Mouse (Mus musculus) intestine, embryonic 16.5 days (tissue): ENCODE data around the gene Sf1. TPM values are rescaled to one million over a fixed set of nuclear protein-coding genes. Genes with fewer than 3 reads are reported as not detected.

ENCODE experiments used
- ATAC-seq: fragments of 200-750 bp; cut with Nextera tagmentation; 2 replicates; pipeline ENCODE4 v1.8.0; 2017; ENCODE audit warnings: moderate TSS enrichment, moderate library complexity
- H3K27ac ChIP-seq: fragments of 300-500 bp; sonication (generic); 2 replicates; pipeline ENCODE4 v1.5.1; 2014; ENCODE audit warnings: mild to moderate bottlenecking, low read length
- H3K27me3 ChIP-seq: fragments of 300-500 bp; sonication (generic); replicated peaks from 2 replicates; pipeline ENCODE4 v1.6.1; 2014; ENCODE audit warnings: low read length, control low read depth, mixed read lengths; ENCODE audit not compliant: control insufficient read depth, insufficient read depth
- H3K36me3 ChIP-seq: fragments of 300-500 bp; sonication (generic); 2 replicates; pipeline ENCODE4 v1.6.1; 2014; ENCODE audit warnings: low read length, control low read depth; ENCODE audit not compliant: control insufficient read depth, insufficient read depth
- H3K4me1 ChIP-seq: fragments of 300-500 bp; sonication (generic); 2 replicates; pipeline ENCODE4 v1.6.1; 2014; ENCODE audit warnings: low read length, control low read depth, mixed read lengths; ENCODE audit not compliant: control insufficient read depth, insufficient read depth
- H3K4me2 ChIP-seq: fragments of 300-500 bp; sonication (generic); 2 replicates; pipeline ENCODE4 v1.6.1; 2014; ENCODE audit warnings: low read depth, low read length, control low read depth
- H3K4me3 ChIP-seq: fragments of 300-500 bp; sonication (generic); 2 replicates; pipeline ENCODE4 v1.5.1; 2014; ENCODE audit warnings: mild to moderate bottlenecking, low read length
- H3K9ac ChIP-seq: fragments of 300-500 bp; sonication (generic); 2 replicates; pipeline ENCODE4 v1.6.1; 2014; ENCODE audit warnings: low read depth, low read length
- H3K9me3 ChIP-seq: fragments of 300-500 bp; sonication (generic); 2 replicates; pipeline ENCODE4 v1.6.1; 2016; ENCODE audit warnings: low read length, control low read depth; ENCODE audit not compliant: control insufficient read depth
- WGBS: fragments of 180-500 bp; shearing (Covaris S2); extraction: QIAGEN DNeasy Blood & Tissue Kit; methylation state at CpG from one replicate; pipeline ENCODE4 v1.1.7; 2014; 5-methylcytosine and 5-hydroxymethylcytosine counted together
- polyA plus RNA-seq: library from polyadenylated mRNA; unstranded; fragments of >200 nt; fragmentation: Nextera tagmentation; extraction: Ambion mirVana; gene quantifications from 2 replicates; pipeline ENCODE4 v1.2.1, GENCODE M21; 2015

Gene Sf1
- polyA plus RNA-seq, 1 experiment from 2014 or later, result 94.7 TPM

DNA sequence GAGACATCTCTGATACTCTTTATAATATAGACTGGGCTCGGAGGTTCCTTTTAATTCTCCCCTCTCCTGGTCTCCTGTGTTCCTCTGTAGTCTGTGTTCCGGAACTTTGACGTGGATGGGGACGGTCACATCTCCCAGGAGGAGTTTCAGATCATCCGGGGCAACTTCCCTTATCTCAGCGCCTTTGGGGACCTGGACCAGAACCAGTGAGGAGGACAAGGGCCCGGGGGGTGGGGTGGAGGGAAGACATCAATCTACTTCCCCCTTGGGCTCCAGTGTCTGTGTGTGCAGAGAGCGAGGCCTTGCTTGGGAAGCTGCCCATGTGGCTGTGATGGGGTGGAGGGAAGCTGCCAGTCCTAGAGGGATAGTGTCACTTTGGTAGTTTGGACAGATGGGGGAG, 45.3 kb downstream of the Sf1 start:
- 76% methylated on average over 8 of the region's 8 CpGs for WGBS
- ATAC-seq, result no peak
- no peak overlapping the region for H3K27ac ChIP-seq
- no peak overlapping the region for H3K9ac ChIP-seq
- H3K27me3 ChIP-seq, result no peaks in the 10 kb centered on the region
- no peaks in the 10 kb centered on the region for H3K36me3 ChIP-seq
- H3K4me2 ChIP-seq, result no peak overlapping the region
- H3K9me3 ChIP-seq, result no peaks in the 10 kb centered on the region
- H3K4me1 ChIP-seq, result peaks cover 2% of the 10 kb centered on the region; the same call in 1 of the 2 replicates
- H3K4me3 ChIP-seq, result no peak overlapping the region

GRCm38 (mm10) chr19:6409176-6409575, 45.7 kb downstream of the Sf1 start:
- Histone ChIP-seq H3K4me3 (no peak overlapping the region), H3K9me3 (no peaks in the 10 kb centered on the region), H3K36me3 (no peaks in the 10 kb centered on the region), H3K9ac (no peak overlapping the region), H3K27me3 (no peaks in the 10 kb centered on the region), H3K4me2 (no peak overlapping the region), H3K4me1 (peaks cover 2% of the 10 kb centered on the region; the same call in 1 of the 2 replicates), H3K27ac (no peak overlapping the region)
- ATAC-seq, result no peak
- WGBS, result 77% methylated on average over 5 of the region's 5 CpGs

GRCm38 (mm10) chr19:6409936-6410335, 46.4 kb downstream of the Sf1 start:
- 84% methylated on average over 5 of the region's 5 CpGs for WGBS
- H3K36me3 ChIP-seq, result no peaks in the 10 kb centered on the region
- H3K4me3 ChIP-seq, result no peak overlapping the region
- H3K4me1 ChIP-seq, result peaks cover 2% of the 10 kb centered on the region; the same call in 1 of the 2 replicates
- no peak overlapping the region for H3K9ac ChIP-seq
- no peak for ATAC-seq
- no peaks in the 10 kb centered on the region for H3K27me3 ChIP-seq
- H3K9me3 ChIP-seq, result no peaks in the 10 kb centered on the region
- no peak overlapping the region for H3K27ac ChIP-seq
- H3K4me2 ChIP-seq, result no peak overlapping the region

- 54% methylated on average over 14 of the region's 14 CpGs for WGBS
- ATAC-seq, result no peak
- H3K27ac ChIP-seq, result no peak overlapping the region
These were observed 49.3 kb downstream of the Sf1 start for GRCm38 (mm10) chr19:6412798-6413197.

DNA sequence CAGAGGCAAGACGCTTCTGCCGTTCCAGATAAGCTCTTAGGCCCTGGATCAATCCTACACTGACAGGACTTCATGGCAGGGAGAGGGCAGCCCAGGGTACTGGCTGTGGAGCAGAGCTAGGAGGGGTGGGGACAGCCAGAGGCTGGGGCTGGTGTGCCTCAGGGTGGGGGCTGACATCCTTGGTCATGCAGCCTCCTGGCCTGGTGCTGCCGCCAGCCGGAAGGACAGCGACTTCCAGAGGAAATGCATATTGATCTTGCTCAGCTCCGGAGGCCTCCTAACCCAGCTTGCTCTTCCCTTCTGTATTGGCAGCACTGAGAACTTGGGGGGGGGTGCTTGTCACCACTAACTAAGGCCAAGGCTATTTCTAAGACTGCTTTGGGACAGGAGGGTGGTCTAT, 52.0 kb downstream of the Sf1 start:
- 31% methylated on average over 6 of the region's 6 CpGs for WGBS
- Histone ChIP-seq H3K4me2 (no peak overlapping the region), H3K36me3 (no peaks in the 10 kb centered on the region), H3K9me3 (no peaks in the 10 kb centered on the region), H3K4me1 (peaks cover 16% of the 10 kb centered on the region), H3K9ac (no peak overlapping the region), H3K4me3 (no peak overlapping the region), H3K27me3 (peaks cover 33% of the 10 kb centered on the region), H3K27ac (no peak overlapping the region; the same call in 1 of the 2 replicates)
- ATAC-seq, result no peak

More at GRCm38 (mm10) chr19:6412798-6413197, 49.3 kb downstream of the Sf1 start:
- H3K9ac ChIP-seq, result no peak overlapping the region
- H3K36me3 ChIP-seq, result no peaks in the 10 kb centered on the region
- no peak overlapping the region for H3K4me3 ChIP-seq
- no peaks in the 10 kb centered on the region for H3K9me3 ChIP-seq
- peaks cover 8% of the 10 kb centered on the region for H3K27me3 ChIP-seq
- H3K4me1 ChIP-seq, result peaks cover 10% of the 10 kb centered on the region; the same call in 1 of the 2 replicates
- no peak overlapping the region for H3K4me2 ChIP-seq

GRCm38 (mm10) chr19:6416124-6416770, 52.8 kb downstream of the Sf1 start:
- no peaks in the 10 kb centered on the region for H3K9me3 ChIP-seq
- no peak overlapping the region for H3K4me3 ChIP-seq
- peaks cover 38% of the 10 kb centered on the region for H3K27me3 ChIP-seq
- H3K36me3 ChIP-seq, result no peaks in the 10 kb centered on the region
- H3K4me2 ChIP-seq, result no peak overlapping the region
- peaks cover 16% of the 10 kb centered on the region for H3K4me1 ChIP-seq
- no peak overlapping the region for H3K27ac ChIP-seq
- ATAC-seq, result no peak
- no peak overlapping the region for H3K9ac ChIP-seq
- WGBS, result 18% methylated on average over 9 of the region's 9 CpGs

- Histone ChIP-seq H3K4me1 (peaks cover 16% of the 10 kb centered on the region), H3K27ac (no peak overlapping the region), H3K9ac (no peak overlapping the region), H3K36me3 (no peaks in the 10 kb centered on the region), H3K4me3 (no peak overlapping the region), H3K27me3 (peaks cover 38% of the 10 kb centered on the region), H3K9me3 (no peaks in the 10 kb centered on the region), H3K4me2 (no peak overlapping the region)
- ATAC-seq, result no peak
- 58% methylated on average over 12 of the region's 12 CpGs for WGBS
These were observed 53.6 kb downstream of the Sf1 start for GRCm38 (mm10) chr19:6416894-6417761.

- H3K4me3 ChIP-seq, result peak within 1 kb of the TSS; percentile 57
- peaks cover 38% of the 10 kb centered on the region for H3K27me3 ChIP-seq
- no peaks in the 10 kb centered on the region for H3K9me3 ChIP-seq
- WGBS, result under 1% methylated on average over 46 of the region's 46 CpGs
- no peak within 1 kb of the TSS for H3K27ac ChIP-seq
- peak; percentile 89 for ATAC-seq
- no peaks in the 10 kb centered on the region for H3K36me3 ChIP-seq
- H3K9ac ChIP-seq, result peak within 1 kb of the TSS; percentile 63
- peaks cover 20% of the 10 kb centered on the region for H3K4me1 ChIP-seq
- peak within 1 kb of the TSS; percentile 98 for H3K4me2 ChIP-seq
These were observed 54.9 kb downstream of the Sf1 start, which contains the start of gene Nrxn2 for GRCm38 (mm10) chr19:6418233-6418879. Nrxn2 (plus strand) TSS chr19:6418731.
